ENCODE assay signal across 25 mouse cellular contexts in the genomic region with DNA sequence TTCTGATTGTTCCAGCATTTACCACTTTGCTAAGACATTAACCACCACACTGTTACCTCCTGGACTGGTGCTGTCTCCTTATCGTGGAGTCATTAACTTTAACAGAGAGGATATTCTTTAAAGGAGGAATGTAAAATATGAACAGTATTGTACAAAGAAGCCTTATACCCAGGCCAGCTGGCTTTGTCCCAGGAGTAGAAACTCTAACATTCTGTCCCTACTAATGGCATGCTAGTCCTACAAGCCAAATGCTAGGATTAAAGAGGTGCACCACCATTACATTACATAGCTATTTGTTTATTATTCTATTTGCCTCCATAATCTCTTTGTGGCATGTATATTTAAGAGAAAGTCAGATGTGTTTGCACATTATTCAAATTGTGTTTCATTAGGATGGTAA.
DNase-seq lines count a peak whose midpoint lies in the region; ATAC-seq and TF ChIP-seq lines count a peak whose summit lies in the region.
"Had no signal": no experiment of that assay in that cellular context is flagged by ENCODE, and none has a peak within 500 bp of the region (broad histone marks: within the 10 kb centered on the region; RNA-seq: fewer than 3 reads in every experiment).

No protein-coding gene starts in this region.

- no peak overlapping the region for H3K9ac ChIP-seq in forebrain, embryonic 15.5 days (replicated peaks)
- H3K9ac ChIP-seq in forebrain, postnatal 0 days: no peak overlapping the region
- no peak overlapping the region for H3K9ac ChIP-seq in forebrain, embryonic 12.5 days
- H3K9ac ChIP-seq: embryonic facial prominence, embryonic 13.5 days; embryonic facial prominence, embryonic 15.5 days had no signal

- DNase-seq in forebrain, embryonic 10.5 days (ENCODE audit: extremely low spot score, low spot score): no peak
- DNase-seq in forebrain, postnatal 0 days: peak; percentile 10
- peak; percentile 5 for DNase-seq in 3T3-L1 (ENCODE audit: low read depth, low spot score)
- peak; percentile 58 for DNase-seq in Muller cell, postnatal 12 days (ENCODE audit: inconsistent ontology term)
- DNase-seq in layer of hippocampus, adult 2 months (ENCODE audit: low spot score in 2 of 2): no peak
- no peak for DNase-seq in cerebellum, postnatal 14 days
- DNase-seq: adrenal gland, adult 2 months; adrenal gland, postnatal 10 days; adrenal gland, postnatal 25 days; B cell, adult 2 months; cerebellum, adult 11-12 months; cerebellum, adult 2 months; cerebellum, adult 9-10 months; cerebellum, postnatal 10 days; cerebellum, postnatal 36 days; embryo, embryonic 11 days; gastrocnemius, adult 2 months had no signal

- no peaks in the 10 kb centered on the region for H3K4me1 ChIP-seq in forebrain, embryonic 15.5 days
- H3K4me1 ChIP-seq in forebrain, embryonic 10.5 days: no peaks in the 10 kb centered on the region
- no peaks in the 10 kb centered on the region for H3K4me1 ChIP-seq in forebrain, postnatal 0 days (ENCODE audit: insufficient read depth)
- H3K4me1 ChIP-seq in forebrain, embryonic 12.5 days: no peaks in the 10 kb centered on the region
- H3K4me1 ChIP-seq: embryonic facial prominence, embryonic 13.5 days; embryonic facial prominence, embryonic 15.5 days had no signal

- H3K36me3 ChIP-seq in forebrain, embryonic 15.5 days: no peaks in the 10 kb centered on the region
- H3K36me3 ChIP-seq in forebrain, embryonic 10.5 days (replicated peaks): no peaks in the 10 kb centered on the region
- H3K36me3 ChIP-seq in forebrain, postnatal 0 days (ENCODE audit: insufficient read depth): no peaks in the 10 kb centered on the region
- no peaks in the 10 kb centered on the region for H3K36me3 ChIP-seq in forebrain, embryonic 12.5 days (replicated peaks)
- H3K36me3 ChIP-seq: embryonic facial prominence, embryonic 13.5 days; embryonic facial prominence, embryonic 15.5 days; G1E had no signal

- H3K4me3 ChIP-seq in forebrain, embryonic 15.5 days: no peak overlapping the region
- no peak overlapping the region for H3K4me3 ChIP-seq in forebrain, embryonic 10.5 days
- no peak overlapping the region for H3K4me3 ChIP-seq in forebrain, postnatal 0 days (ENCODE audit: low read depth, low read length)
- no peak overlapping the region for H3K4me3 ChIP-seq in forebrain, embryonic 12.5 days (replicated peaks)
- H3K4me3 ChIP-seq in layer of hippocampus, adult 2 months: no peak overlapping the region
- H3K4me3 ChIP-seq: embryonic facial prominence, embryonic 13.5 days; embryonic facial prominence, embryonic 15.5 days; erythroblast, embryonic 14.5 days; gastrocnemius, adult 2 months had no signal

- ATAC-seq in forebrain, embryonic 15.5 days (replicated peaks): 0 out of 2 replicates have a peak, but pooled peaks have one; percentile 67
- 0 out of 2 replicates have a peak, but pooled peaks have one; percentile 5 for ATAC-seq in forebrain, postnatal 0 days
- no peak for ATAC-seq in forebrain, embryonic 12.5 days (ENCODE audit: low FRiP score)
- ATAC-seq: CD4-positive, CD25-positive, alpha-beta regulatory T cell, adult 4 months had no signal

- WGBS in forebrain, embryonic 15.5 days: 81% methylated on average over 1 of the region's 1 CpGs
- WGBS in forebrain, embryonic 10.5 days: 90% methylated on average over 1 of the region's 1 CpGs
- 64% methylated on average over 1 of the region's 1 CpGs for WGBS in forebrain, postnatal 0 days
- WGBS in forebrain, embryonic 12.5 days: 92% methylated on average over 1 of the region's 1 CpGs

- H3K27ac ChIP-seq in forebrain, embryonic 15.5 days (replicated peaks): no peak overlapping the region
- H3K27ac ChIP-seq in forebrain, embryonic 10.5 days: no peak overlapping the region
- no peak overlapping the region for H3K27ac ChIP-seq in forebrain, postnatal 0 days (ENCODE audit: low read depth, low read length)
- H3K27ac ChIP-seq in forebrain, embryonic 12.5 days: no peak overlapping the region
- no peak overlapping the region for H3K27ac ChIP-seq in layer of hippocampus, adult 2 months
- H3K27ac ChIP-seq: embryonic facial prominence, embryonic 13.5 days; embryonic facial prominence, embryonic 15.5 days; gastrocnemius, adult 2 months had no signal

- no peak for TF ChIP-seq CTCF in forebrain, postnatal 0 days (IDR thresholded peaks at IDR 0.05; ENCODE audit: low read depth)
- TF ChIP-seq CTCF in layer of hippocampus, adult 2 months (conservative IDR thresholded peaks at IDR 0.05): no peak

- no peak overlapping the region for H3K4me2 ChIP-seq in forebrain, embryonic 15.5 days (replicated peaks)
- H3K4me2 ChIP-seq in forebrain, postnatal 0 days (ENCODE audit: low read depth): no peak overlapping the region
- H3K4me2 ChIP-seq in forebrain, embryonic 12.5 days: no peak overlapping the region
- H3K4me2 ChIP-seq: embryonic facial prominence, embryonic 13.5 days; embryonic facial prominence, embryonic 15.5 days had no signal

- H3K27me3 ChIP-seq in forebrain, embryonic 15.5 days: no peaks in the 10 kb centered on the region
- H3K27me3 ChIP-seq in forebrain, embryonic 10.5 days (ENCODE audit: poor library complexity, severe bottlenecking): no peaks in the 10 kb centered on the region
- no peaks in the 10 kb centered on the region for H3K27me3 ChIP-seq in forebrain, postnatal 0 days (ENCODE audit: insufficient read depth, low read length)
- H3K27me3 ChIP-seq in forebrain, embryonic 12.5 days: no peaks in the 10 kb centered on the region
- H3K27me3 ChIP-seq: CH12.LX; embryonic facial prominence, embryonic 13.5 days; embryonic facial prominence, embryonic 15.5 days had no signal

- H3K9me3 ChIP-seq in forebrain, embryonic 15.5 days: no peaks in the 10 kb centered on the region
- H3K9me3 ChIP-seq in forebrain, embryonic 10.5 days: no peaks in the 10 kb centered on the region
- H3K9me3 ChIP-seq in forebrain, postnatal 0 days (ENCODE audit: low read length): no peaks in the 10 kb centered on the region
- H3K9me3 ChIP-seq in forebrain, embryonic 12.5 days: no peaks in the 10 kb centered on the region
- H3K9me3 ChIP-seq: embryonic facial prominence, embryonic 13.5 days; embryonic facial prominence, embryonic 15.5 days; G1E had no signal

Comparison
In these comparisons a context has a peak if more than half of its experiments do, and no peak if none do; other contexts are left out.
1. DNase-seq: peak in forebrain, postnatal 0 days (single experiment), 3T3-L1 (single experiment) and Muller cell, postnatal 12 days (single experiment); none in forebrain, embryonic 10.5 days (single experiment), layer of hippocampus, adult 2 months (0 of 2) and cerebellum, postnatal 14 days (0 of 2).